In genomic region chr14:75197027-75197426, GRCm38 (mm10) we compare ENCODE assay signal across 10 mouse cellular contexts. TPM values are rescaled to one million over a fixed set of nuclear protein-coding genes. Genes with fewer than 3 reads are reported as not detected.
DNase-seq lines count a peak whose midpoint lies in the region; ATAC-seq and TF ChIP-seq lines count a peak whose summit lies in the region.
"Had no signal": no experiment of that assay in that cellular context is flagged by ENCODE, and none has a peak within 500 bp of the region (broad histone marks: within the 10 kb centered on the region; RNA-seq: fewer than 3 reads in every experiment).

No protein-coding gene starts in this region.

- no peak; the same call in 1 of the 2 replicates for ATAC-seq in forebrain, embryonic 12.5 days (ENCODE audit: low FRiP score)
- no peak for ATAC-seq in lung, postnatal 0 days

- no peak overlapping the region for H3K9ac ChIP-seq in forebrain, embryonic 12.5 days
- no peak overlapping the region for H3K9ac ChIP-seq in lung, postnatal 0 days (replicated peaks; ENCODE audit: low read depth)
- H3K9ac ChIP-seq: hindbrain, embryonic 15.5 days had no signal

- no peak overlapping the region for H3K4me2 ChIP-seq in forebrain, embryonic 12.5 days
- H3K4me2 ChIP-seq in lung, postnatal 0 days (replicated peaks; ENCODE audit: low read depth, low read length), result no peak overlapping the region
- H3K4me2 ChIP-seq: hindbrain, embryonic 15.5 days had no signal

- no peak overlapping the region for H3K27ac ChIP-seq in forebrain, embryonic 10.5 days
- no peak overlapping the region for H3K27ac ChIP-seq in forebrain, embryonic 12.5 days
- no peak overlapping the region for H3K27ac ChIP-seq in lung, postnatal 0 days (ENCODE audit: low read length)
- H3K27ac ChIP-seq: hindbrain, embryonic 15.5 days had no signal

- peak; percentile 61 for DNase-seq in forebrain, embryonic 10.5 days (ENCODE audit: extremely low spot score, low spot score)
- peak; percentile 83 for DNase-seq in 3T3-L1 (ENCODE audit: low read depth, low spot score)
- peak; percentile 71 for DNase-seq in adrenal gland, postnatal 14 days
- peak; percentile 70 for DNase-seq in embryo, embryonic 9.5 days (ENCODE audit: extremely low spot score)
- peak; percentile 66 for DNase-seq in kidney, postnatal 4 days
- peak; percentile 68 for DNase-seq in lung, postnatal 0 days (ENCODE audit: low spot score)
- peak; percentile 86 for DNase-seq in splenic B cell, adult 2 months (ENCODE audit: low read depth, low spot score)

- WGBS in forebrain, embryonic 10.5 days, result 44% methylated on average over 5 of the region's 5 CpGs
- WGBS in forebrain, embryonic 12.5 days, result 39% methylated on average over 5 of the region's 5 CpGs
- WGBS in lung, postnatal 0 days, result 40% methylated on average over 5 of the region's 5 CpGs

- no peaks in the 10 kb centered on the region for H3K36me3 ChIP-seq in forebrain, embryonic 10.5 days (replicated peaks)
- no peaks in the 10 kb centered on the region for H3K36me3 ChIP-seq in forebrain, embryonic 12.5 days (replicated peaks)
- H3K36me3 ChIP-seq in lung, postnatal 0 days (ENCODE audit: insufficient read depth, low read length), result peaks cover 7% of the 10 kb centered on the region; the same call in 1 of the 2 replicates
- peaks cover 14% of the 10 kb centered on the region for H3K36me3 ChIP-seq in splenic B cell, adult 2 months (ENCODE audit: control insufficient read depth, insufficient read depth, low read length, poor library complexity, severe bottlenecking)
- H3K36me3 ChIP-seq: hindbrain, embryonic 15.5 days had no signal

- no peaks in the 10 kb centered on the region for H3K27me3 ChIP-seq in forebrain, embryonic 10.5 days (ENCODE audit: poor library complexity, severe bottlenecking)
- no peaks in the 10 kb centered on the region for H3K27me3 ChIP-seq in forebrain, embryonic 12.5 days
- no peaks in the 10 kb centered on the region for H3K27me3 ChIP-seq in lung, postnatal 0 days (replicated peaks; ENCODE audit: insufficient read depth, low read length)
- H3K27me3 ChIP-seq in splenic B cell, adult 2 months (ENCODE audit: control insufficient read depth, insufficient read depth, low read length, poor library complexity, severe bottlenecking), result no peaks in the 10 kb centered on the region
- H3K27me3 ChIP-seq: hindbrain, embryonic 15.5 days had no signal

- no peaks in the 10 kb centered on the region for H3K4me1 ChIP-seq in forebrain, embryonic 10.5 days
- H3K4me1 ChIP-seq in forebrain, embryonic 12.5 days, result no peaks in the 10 kb centered on the region
- no peaks in the 10 kb centered on the region for H3K4me1 ChIP-seq in lung, postnatal 0 days (ENCODE audit: insufficient read depth, low read depth, low read length)
- H3K4me1 ChIP-seq: hindbrain, embryonic 15.5 days had no signal

- TF ChIP-seq EP300 in lung, postnatal 0 days (IDR thresholded peaks at IDR 0.05), result no peak

- peak; percentile 92 for TF ChIP-seq CTCF in lung, postnatal 0 days (IDR thresholded peaks at IDR 0.05)

- H3K4me3 ChIP-seq in forebrain, embryonic 10.5 days, result no peak overlapping the region
- no peak overlapping the region for H3K4me3 ChIP-seq in forebrain, embryonic 12.5 days (replicated peaks)
- H3K4me3 ChIP-seq in lung, postnatal 0 days (ENCODE audit: low read depth, low read length), result no peak overlapping the region
- H3K4me3 ChIP-seq: hindbrain, embryonic 15.5 days had no signal

- H3K9me3 ChIP-seq in forebrain, embryonic 10.5 days, result peaks cover 5% of the 10 kb centered on the region
- no peaks in the 10 kb centered on the region for H3K9me3 ChIP-seq in forebrain, embryonic 12.5 days
- H3K9me3 ChIP-seq in lung, postnatal 0 days (ENCODE audit: low read length), result no peaks in the 10 kb centered on the region
- H3K9me3 ChIP-seq: hindbrain, embryonic 15.5 days had no signal

RNA-seq across cellular contexts. Expression of gene Cpb2, which starts 45.1 kb away (rescaled TPM):
- polyA plus RNA-seq in forebrain, embryonic 10.5 days (2016; fragmentation: Nextera tagmentation; extraction: Ambion mirVana), result not detected in 2 replicates
- polyA plus RNA-seq in forebrain, embryonic 12.5 days (2016; fragmentation: Nextera tagmentation; extraction: Ambion mirVana), result not detected in 2 replicates
- total RNA-seq in adrenal gland, postnatal 14 days (2021), result 1.4 and 44.6 TPM in 2 replicates
- not detected in 2 replicates for polyA plus RNA-seq in lung, postnatal 0 days (2015; fragmentation: Nextera tagmentation; extraction: Ambion mirVana)
- polyA plus RNA-seq: hindbrain, embryonic 15.5 days; small intestine, adult 2 months had no signal
